Mouse (Mus musculus) forebrain, embryonic 14.5 days (tissue): ENCODE data around the gene AC109138.7. TPM values are rescaled to one million over a fixed set of nuclear protein-coding genes. Genes with fewer than 3 reads are reported as not detected.

Source experiments
- ATAC-seq: fragments of 200-750 bp; cut with Nextera tagmentation; 2 replicates; pipeline ENCODE4 v1.8.0; 2017; ENCODE audit warnings: mild to moderate bottlenecking, moderate library complexity
- DNase-seq: peaks from one replicate; pipeline ENCODE4 v3.0.0-alpha.2; 2015; ENCODE audit warnings: low spot score
- H3K27ac ChIP-seq: fragments of 300-500 bp; sonication (generic); 2 replicates; pipeline ENCODE4 v1.5.1; 2014; ENCODE audit warnings: low read depth, mild to moderate bottlenecking, control low read depth, low read length, moderate library complexity
- H3K27me3 ChIP-seq: fragments of 300-500 bp; sonication (generic); replicated peaks from 2 replicates; pipeline ENCODE4 v1.6.1; 2014; ENCODE audit warnings: low read length, control low read depth, mixed read lengths; ENCODE audit not compliant: control insufficient read depth, insufficient read depth
- H3K36me3 ChIP-seq: fragments of 300-500 bp; sonication (generic); 2 replicates; pipeline ENCODE4 v1.6.1; 2014; ENCODE audit warnings: low read length, control low read depth; ENCODE audit not compliant: control insufficient read depth, insufficient read depth
- H3K4me1 ChIP-seq: fragments of 300-500 bp; sonication (generic); 2 replicates; pipeline ENCODE4 v1.6.1; 2014; ENCODE audit warnings: antibody characterized with exemption, low read length, control low read depth; ENCODE audit not compliant: control insufficient read depth, insufficient read depth
- H3K4me2 ChIP-seq: fragments of 300-500 bp; sonication (generic); 2 replicates; pipeline ENCODE4 v1.6.1; 2014; ENCODE audit warnings: mild to moderate bottlenecking, control low read depth, low read length
- H3K4me3 ChIP-seq: fragments of 300-500 bp; sonication (generic); 2 replicates; pipeline ENCODE4 v1.5.1; 2014; ENCODE audit warnings: low read depth, low read length, control low read depth
- H3K9ac ChIP-seq: fragments of 300-500 bp; sonication (generic); 2 replicates; pipeline ENCODE4 v1.6.1; 2014; ENCODE audit warnings: mild to moderate bottlenecking, low read length, control low read depth, moderate library complexity
- H3K9me3 ChIP-seq: fragments of 300-500 bp; sonication (generic); replicated peaks from 2 replicates; pipeline ENCODE4 v1.6.1; 2016; ENCODE audit warnings: low read length, control low read depth, mixed read lengths; ENCODE audit not compliant: control insufficient read depth
- WGBS: fragments of 180-500 bp; shearing (Covaris S2); extraction: QIAGEN DNeasy Blood & Tissue Kit; methylation state at CpG from one replicate; pipeline ENCODE4 v1.1.7; 2014; 5-methylcytosine and 5-hydroxymethylcytosine counted together
- polyA plus RNA-seq: library from polyadenylated mRNA; unstranded; fragments of >200 nt; fragmentation: Nextera tagmentation; extraction: Ambion mirVana; gene quantifications from 2 replicates; pipeline ENCODE4 v1.2.1, GENCODE M21; 2014

The AC109138.7 gene
- polyA plus RNA-seq, 1 experiment from 2014 or later: not detected

DNA sequence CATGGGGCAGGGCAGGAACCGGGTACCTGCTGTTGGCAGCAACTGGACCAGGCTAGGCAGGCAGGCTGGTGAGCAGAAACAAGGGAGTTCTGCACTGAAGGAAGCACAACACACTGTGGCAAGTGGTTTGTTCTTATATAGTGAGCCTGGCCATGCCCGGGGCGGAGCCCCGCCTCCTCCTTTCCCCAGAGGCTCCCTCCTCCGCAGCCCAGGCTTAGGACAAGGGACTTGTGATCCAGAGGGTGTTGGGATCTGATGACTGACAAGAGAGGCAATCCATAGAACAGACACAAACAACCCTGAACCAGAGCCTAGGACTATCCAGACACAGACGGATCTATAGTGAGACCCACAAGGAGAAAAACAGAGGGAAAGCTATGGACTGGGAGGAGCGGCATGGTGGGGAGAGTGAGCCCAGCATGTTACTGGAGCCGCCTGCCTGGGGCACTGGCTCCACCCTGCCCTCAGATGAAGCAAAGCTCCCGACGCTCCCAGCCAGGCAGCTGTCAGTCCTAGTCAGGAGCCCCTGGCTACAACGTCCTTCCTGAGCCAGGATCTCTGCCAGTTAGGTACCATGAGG is 38.7 kb upstream of the AC109138.7 start, which contains the start of gene Carns1:
TSS of gene Carns1 (minus strand) at position 112 of the 580 bp plus-strand sequence.
- no peak for DNase-seq
- 4% methylated on average over 11 of the region's 11 CpGs for WGBS

DNA sequence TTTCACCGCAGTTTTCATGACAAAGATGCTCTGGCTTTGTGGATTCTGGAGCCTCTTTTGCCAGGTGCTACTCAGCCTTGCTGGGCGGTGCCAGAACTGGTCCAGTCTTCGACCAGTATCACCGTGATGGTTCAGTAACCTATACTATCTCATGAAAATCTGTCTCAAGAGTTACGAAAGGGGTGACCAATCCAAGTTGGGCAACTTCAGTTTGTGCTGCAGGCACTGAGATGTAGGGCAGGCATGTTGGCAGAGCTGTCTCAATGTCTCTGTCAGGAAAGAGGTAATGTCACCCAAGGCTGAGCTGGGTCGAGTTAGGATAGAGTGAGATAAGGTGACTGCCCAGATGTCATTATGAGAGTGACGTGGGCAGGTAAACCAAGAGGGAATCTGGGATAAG is 33.7 kb upstream of the AC109138.7 start:
- Histone ChIP-seq H3K36me3 (no peaks in the 10 kb centered on the region), H3K4me3 (no peak overlapping the region), H3K4me2 (no peak overlapping the region), H3K9me3 (no peaks in the 10 kb centered on the region), H3K27ac (no peak overlapping the region), H3K27me3 (no peaks in the 10 kb centered on the region), H3K9ac (no peak overlapping the region), H3K4me1 (peaks cover 4% of the 10 kb centered on the region)
- ATAC-seq: no peak
- no peak for DNase-seq
- WGBS: 90% methylated on average over 7 of the region's 7 CpGs

More for the DNA sequence above, 38.7 kb upstream of the AC109138.7 start, which contains the start of gene Carns1:
- Histone ChIP-seq H3K9me3 (no peaks in the 10 kb centered on the region), H3K36me3 (no peaks in the 10 kb centered on the region), H3K27me3 (no peaks in the 10 kb centered on the region), H3K4me3 (no peak within 1 kb of the TSS), H3K4me1 (peaks cover 7% of the 10 kb centered on the region), H3K9ac (peak within 1 kb of the TSS; percentile 43; the same call in 1 of the 2 replicates), H3K4me2 (peak within 1 kb of the TSS; percentile 28), H3K27ac (no peak within 1 kb of the TSS)
- ATAC-seq: peak; percentile 57; the same call in 1 of the 2 replicates

DNA sequence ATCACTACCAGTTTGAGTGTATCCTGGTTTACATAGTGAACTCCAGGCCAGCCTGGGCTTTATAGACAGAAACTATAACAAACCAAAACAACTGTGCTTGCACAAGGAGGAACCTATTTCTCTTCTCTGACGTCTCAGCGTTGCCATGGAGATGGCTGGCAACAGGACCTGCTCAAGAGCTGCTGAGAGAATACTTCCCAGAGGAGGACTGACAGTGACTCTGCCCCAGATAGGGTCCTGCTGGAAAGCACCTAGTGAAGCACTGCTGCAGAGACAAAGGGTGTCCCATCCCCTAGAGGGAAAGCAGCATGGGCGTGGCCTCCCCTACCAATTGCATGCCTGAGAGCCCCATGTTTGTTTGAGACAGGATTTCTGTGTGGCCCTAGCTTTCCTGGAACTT is 32.3 kb upstream of the AC109138.7 start:
- H3K36me3 ChIP-seq: no peaks in the 10 kb centered on the region
- H3K9ac ChIP-seq: no peak overlapping the region
- DNase-seq (peak; percentile 75), ATAC-seq (no peak; the same call in 1 of the 2 replicates)
- no peaks in the 10 kb centered on the region for H3K9me3 ChIP-seq
- H3K27ac ChIP-seq: no peak overlapping the region
- 35% methylated on average over 3 of the region's 3 CpGs for WGBS
- H3K4me3 ChIP-seq: no peak overlapping the region
- H3K27me3 ChIP-seq: no peaks in the 10 kb centered on the region
- H3K4me2 ChIP-seq: no peak overlapping the region
- H3K4me1 ChIP-seq: no peaks in the 10 kb centered on the region

DNA sequence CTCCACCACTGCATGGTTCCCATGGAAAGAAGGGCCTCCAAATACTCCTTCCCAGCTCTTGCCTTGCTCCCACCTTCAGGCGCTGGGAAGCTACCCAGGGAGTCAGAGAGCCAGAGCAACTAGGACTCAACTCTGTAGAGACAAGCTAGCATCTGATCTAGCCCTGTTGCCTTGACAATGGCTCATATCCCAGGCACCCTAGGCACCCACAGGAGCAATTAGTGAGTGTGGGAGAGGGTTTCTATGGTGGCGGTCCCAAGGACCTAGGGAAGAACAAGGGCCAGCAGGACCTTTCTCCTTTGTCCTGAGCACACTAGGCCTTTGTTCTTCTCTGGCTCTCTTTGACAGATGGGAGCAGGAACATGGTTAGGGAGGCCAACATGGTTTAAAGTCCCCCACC is 30.5 kb upstream of the AC109138.7 start:
- Histone ChIP-seq H3K36me3 (no peaks in the 10 kb centered on the region), H3K9ac (no peak overlapping the region), H3K4me1 (no peaks in the 10 kb centered on the region), H3K4me3 (no peak overlapping the region), H3K4me2 (no peak overlapping the region), H3K27ac (no peak overlapping the region), H3K9me3 (no peaks in the 10 kb centered on the region), H3K27me3 (no peaks in the 10 kb centered on the region)
- 65% methylated on average over 2 of the region's 2 CpGs for WGBS
- ATAC-seq (no peak), DNase-seq (no peak)

DNA sequence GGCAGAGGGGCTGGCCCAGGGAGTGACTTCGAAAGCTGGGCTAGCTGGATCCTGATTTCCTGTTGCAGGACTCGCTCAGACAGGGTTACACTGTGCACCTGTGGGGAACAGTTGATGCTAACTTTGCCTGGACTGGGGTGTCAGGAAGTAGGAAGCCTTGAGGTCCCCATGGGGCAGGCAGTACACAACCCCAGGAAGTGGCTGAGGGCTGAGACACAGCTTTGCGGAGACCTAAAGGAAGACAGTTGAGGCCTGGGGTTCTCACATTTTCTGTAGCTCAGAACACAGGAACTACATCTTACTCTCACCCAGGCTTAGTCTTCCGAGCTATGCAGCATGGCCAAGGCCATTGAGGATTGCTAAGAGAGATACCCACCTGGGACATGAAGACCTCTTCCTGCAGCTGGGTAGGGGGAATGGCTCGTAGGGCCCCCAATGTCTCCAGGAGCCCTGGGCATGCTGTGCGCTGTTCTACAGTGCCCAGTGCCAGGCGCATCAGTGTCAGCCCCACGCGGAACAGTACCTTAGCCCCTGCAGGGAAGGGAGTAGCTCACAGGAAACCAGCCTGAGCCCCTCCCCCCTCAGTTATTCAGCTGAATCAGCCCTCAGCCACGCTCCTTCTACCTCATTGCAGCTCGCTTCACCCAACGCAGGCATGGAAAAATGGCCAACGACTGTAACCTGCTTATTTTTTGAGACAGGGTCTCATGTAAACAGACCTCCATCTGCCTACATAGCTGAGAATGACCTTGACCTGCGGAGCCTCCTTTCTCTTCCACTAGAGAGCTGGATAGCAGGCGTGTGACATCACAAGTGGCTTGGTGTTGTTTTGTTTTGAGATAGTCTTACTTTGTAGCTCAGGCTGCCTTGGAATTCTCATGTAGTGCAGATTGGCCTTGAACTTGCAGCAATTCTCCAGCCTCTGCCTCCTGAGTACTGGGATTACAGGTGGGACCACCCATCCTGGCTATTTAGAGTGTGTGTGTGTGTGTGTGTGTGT is 28.9 kb upstream of the AC109138.7 start:
- H3K4me3 ChIP-seq: no peak overlapping the region
- H3K4me1 ChIP-seq: no peaks in the 10 kb centered on the region
- H3K4me2 ChIP-seq: no peak overlapping the region
- ATAC-seq (no peak), DNase-seq (no peak)
- H3K9ac ChIP-seq: no peak overlapping the region
- no peak overlapping the region for H3K27ac ChIP-seq
- H3K27me3 ChIP-seq: no peaks in the 10 kb centered on the region
- WGBS: 65% methylated on average over 15 of the region's 15 CpGs
- H3K9me3 ChIP-seq: no peaks in the 10 kb centered on the region
- H3K36me3 ChIP-seq: no peaks in the 10 kb centered on the region

DNA sequence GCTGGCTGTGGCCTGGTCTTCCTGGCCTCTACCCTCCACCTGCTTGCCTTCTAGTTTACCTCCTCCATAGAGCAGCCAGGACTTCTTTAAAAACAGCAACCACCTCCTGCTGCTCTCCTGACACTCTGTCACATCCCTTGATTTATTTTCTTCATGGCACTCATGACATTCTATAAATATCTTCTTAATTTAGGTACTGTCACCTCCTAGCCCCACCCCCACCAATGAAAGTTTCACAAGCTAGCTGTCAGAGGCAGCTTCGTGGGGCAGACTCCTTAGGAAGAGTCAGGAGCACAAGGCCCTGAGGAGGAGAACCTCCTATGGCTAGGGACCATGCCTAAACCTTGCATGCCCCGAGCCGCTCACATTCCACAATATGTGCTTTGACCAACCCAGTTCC is 26.9 kb upstream of the AC109138.7 start:
- Histone ChIP-seq H3K27me3 (no peaks in the 10 kb centered on the region), H3K4me2 (no peak overlapping the region), H3K4me1 (no peaks in the 10 kb centered on the region), H3K27ac (no peak overlapping the region), H3K4me3 (no peak overlapping the region), H3K9ac (no peak overlapping the region), H3K9me3 (no peaks in the 10 kb centered on the region), H3K36me3 (no peaks in the 10 kb centered on the region)
- DNase-seq (no peak), ATAC-seq (no peak)
- WGBS: 77% methylated on average over 3 of the region's 3 CpGs

DNA sequence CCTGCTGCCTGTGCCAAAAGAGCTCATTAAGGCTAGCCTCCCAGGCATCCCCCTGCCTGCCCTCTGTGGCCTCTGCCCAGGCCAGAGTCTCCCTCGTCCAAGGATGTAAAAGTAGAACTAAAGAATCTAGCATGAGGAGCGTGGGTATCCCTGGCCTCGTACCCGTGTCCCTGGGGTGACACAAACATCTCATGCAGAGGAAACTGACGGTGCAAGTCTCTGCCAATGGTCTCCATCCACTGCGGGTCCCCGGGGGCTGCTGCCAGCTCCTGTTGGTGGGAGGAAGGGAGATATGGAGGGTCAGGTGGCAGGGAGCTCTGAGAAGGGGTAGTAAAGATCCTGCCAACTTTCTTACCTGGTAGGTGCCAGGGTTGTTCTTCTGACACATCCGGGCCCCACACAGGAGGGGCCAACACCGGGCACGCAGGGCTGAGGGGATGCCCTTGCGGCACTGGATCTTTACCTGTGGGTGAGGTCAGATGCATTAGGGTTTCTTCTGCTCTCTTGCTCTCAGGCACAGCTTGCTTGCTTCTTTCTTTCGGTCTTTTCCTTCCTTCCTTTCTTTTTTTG is 25.0 kb upstream of the AC109138.7 start:
- Histone ChIP-seq H3K4me2 (no peak overlapping the region), H3K27me3 (no peaks in the 10 kb centered on the region), H3K9ac (no peak overlapping the region), H3K9me3 (no peaks in the 10 kb centered on the region), H3K4me3 (no peak overlapping the region), H3K27ac (no peak overlapping the region), H3K36me3 (peaks cover 11% of the 10 kb centered on the region), H3K4me1 (peaks cover 8% of the 10 kb centered on the region)
- ATAC-seq (no peak), DNase-seq (no peak)
- 86% methylated on average over 12 of the region's 12 CpGs for WGBS

DNA sequence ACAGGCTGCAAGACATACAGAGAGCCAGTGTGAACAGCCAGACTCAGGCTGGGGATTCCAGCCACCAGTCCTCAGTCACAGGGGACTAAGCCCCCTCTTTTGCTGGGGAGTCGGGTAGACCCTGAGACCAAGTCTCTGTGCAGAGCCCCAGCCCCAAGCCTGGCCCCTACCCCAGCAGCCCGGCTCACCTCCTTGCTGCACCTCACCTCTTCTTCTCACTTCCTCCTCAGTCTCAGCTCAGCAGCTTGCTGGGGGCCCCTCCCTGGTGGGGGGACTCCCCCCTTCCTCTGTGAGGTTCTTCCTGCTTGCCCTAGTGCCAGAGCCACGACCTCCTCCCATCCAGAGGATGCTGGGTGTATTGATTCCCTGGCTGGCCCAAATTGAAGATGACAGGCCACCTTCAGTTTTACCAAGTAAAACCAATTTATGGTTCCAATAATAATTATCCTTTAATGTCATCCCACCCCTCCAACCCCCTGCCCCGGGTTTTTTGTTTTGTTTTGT is 23.3 kb upstream of the AC109138.7 start, which contains the start of gene Tbc1d10c:
TSS of gene Tbc1d10c (minus strand) at position 454 of the 504 bp plus-strand sequence.
- Histone ChIP-seq H3K27me3 (no peaks in the 10 kb centered on the region), H3K4me1 (peaks cover 8% of the 10 kb centered on the region), H3K4me2 (peak within 1 kb of the TSS; percentile 92), H3K4me3 (peak within 1 kb of the TSS; percentile 99), H3K27ac (peak within 1 kb of the TSS; percentile 86), H3K36me3 (peaks cover 29% of the 10 kb centered on the region), H3K9me3 (no peaks in the 10 kb centered on the region), H3K9ac (peak within 1 kb of the TSS; percentile 93)
- 71% methylated on average over 4 of the region's 4 CpGs for WGBS
- DNase-seq (no peak), ATAC-seq (no peak)
